Mouse (Mus musculus) kidney, embryonic 16.5 days (tissue): ENCODE measurements at regions not wholly inside any gene's neighbourhood (a gene's known extent, or its start where the extent isn't known, plus 50 kb on each side); places are given as distances from the start of the nearest gene placed in this dataset.
A peak's percentile ranks its signal among the peaks of the same experiment; 100 is the strongest.

Experiments used
- ATAC-seq: fragments of 200-750 bp; cut with Nextera tagmentation; 2 replicates; pipeline ENCODE4 v1.8.0; 2017; ENCODE audit warnings: moderate TSS enrichment; ENCODE audit not compliant: low FRiP score, low TSS enrichment
- H3K27ac ChIP-seq: fragments of 300-500 bp; sonication (generic); 2 replicates; pipeline ENCODE4 v1.5.1; 2014; ENCODE audit warnings: low read length
- H3K27me3 ChIP-seq: fragments of 300-500 bp; sonication (generic); 2 replicates; pipeline ENCODE4 v1.6.1; 2014; ENCODE audit warnings: low read length, control low read depth, mixed read lengths; ENCODE audit not compliant: insufficient read depth
- H3K36me3 ChIP-seq: fragments of 300-500 bp; sonication (generic); 2 replicates; pipeline ENCODE4 v1.6.1; 2014; ENCODE audit warnings: low read length, control low read depth, mixed read lengths; ENCODE audit not compliant: insufficient read depth
- H3K4me1 ChIP-seq: fragments of 300-500 bp; sonication (generic); 2 replicates; pipeline ENCODE4 v1.6.1; 2014; ENCODE audit warnings: low read length, control low read depth, mixed read lengths; ENCODE audit not compliant: insufficient read depth
- H3K4me2 ChIP-seq: fragments of 300-500 bp; sonication (generic); replicated peaks from 2 replicates; pipeline ENCODE4 v1.6.1; 2014; ENCODE audit warnings: low read depth, low read length
- H3K4me3 ChIP-seq: fragments of 300-500 bp; sonication (generic); 2 replicates; pipeline ENCODE4 v1.5.1; 2014; ENCODE audit warnings: mild to moderate bottlenecking, low read length
- H3K9ac ChIP-seq: fragments of 300-500 bp; sonication (generic); replicated peaks from 2 replicates; pipeline ENCODE4 v1.6.1; 2014; ENCODE audit warnings: low read length
- H3K9me3 ChIP-seq: fragments of 300-500 bp; sonication (generic); 2 replicates; pipeline ENCODE4 v1.6.1; 2016; ENCODE audit warnings: low read length, control low read depth
- WGBS: fragments of 180-500 bp; shearing (Covaris S2); extraction: QIAGEN DNeasy Blood & Tissue Kit; methylation state at CpG from one replicate; pipeline ENCODE4 v1.1.7; 2014; 5-methylcytosine and 5-hydroxymethylcytosine counted together

GRCm38 (mm10) chr13:58476033-58476830 is 73.1 kb upstream of the Hnrnpk start:
- no peak for ATAC-seq
- 41% methylated on average over 9 of the region's 9 CpGs for WGBS

DNA sequence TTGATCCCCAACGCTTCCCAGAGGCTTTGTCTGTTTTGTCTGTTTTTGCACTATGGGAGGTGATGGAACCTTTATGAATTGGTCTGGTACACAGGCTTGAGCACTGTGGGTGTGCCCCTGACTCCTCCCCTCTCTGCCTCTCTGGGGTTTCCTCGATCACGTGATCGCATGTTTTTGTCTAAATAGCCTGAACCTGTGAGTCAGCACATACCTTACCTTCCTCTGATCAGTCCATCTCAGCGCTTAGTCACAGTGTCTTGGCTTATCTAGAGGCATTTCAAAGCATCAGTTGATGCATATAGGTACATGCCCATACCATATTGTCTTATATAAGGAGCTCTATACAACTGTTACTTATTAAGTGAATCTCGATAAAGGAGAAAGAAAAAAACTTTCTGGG is 72.4 kb upstream of the Hnrnpk start:
- Histone ChIP-seq H3K27me3 (peaks cover 15% of the 10 kb centered on the region), H3K4me3 (no peak overlapping the region), H3K4me1 (no peaks in the 10 kb centered on the region), H3K9me3 (no peaks in the 10 kb centered on the region), H3K27ac (no peak overlapping the region), H3K4me2 (no peak overlapping the region), H3K9ac (no peak overlapping the region), H3K36me3 (no peaks in the 10 kb centered on the region)
- no peak for ATAC-seq
- WGBS, result 52% methylated on average over 6 of the region's 6 CpGs

More at GRCm38 (mm10) chr13:58476033-58476830, 73.1 kb upstream of the Hnrnpk start:
- no peaks in the 10 kb centered on the region for H3K4me1 ChIP-seq
- no peaks in the 10 kb centered on the region for H3K36me3 ChIP-seq
- no peak overlapping the region for H3K27ac ChIP-seq
- no peak overlapping the region for H3K4me3 ChIP-seq
- no peak overlapping the region for H3K4me2 ChIP-seq
- no peak overlapping the region for H3K9ac ChIP-seq
- H3K9me3 ChIP-seq, result no peaks in the 10 kb centered on the region
- H3K27me3 ChIP-seq, result peaks cover 15% of the 10 kb centered on the region

DNA sequence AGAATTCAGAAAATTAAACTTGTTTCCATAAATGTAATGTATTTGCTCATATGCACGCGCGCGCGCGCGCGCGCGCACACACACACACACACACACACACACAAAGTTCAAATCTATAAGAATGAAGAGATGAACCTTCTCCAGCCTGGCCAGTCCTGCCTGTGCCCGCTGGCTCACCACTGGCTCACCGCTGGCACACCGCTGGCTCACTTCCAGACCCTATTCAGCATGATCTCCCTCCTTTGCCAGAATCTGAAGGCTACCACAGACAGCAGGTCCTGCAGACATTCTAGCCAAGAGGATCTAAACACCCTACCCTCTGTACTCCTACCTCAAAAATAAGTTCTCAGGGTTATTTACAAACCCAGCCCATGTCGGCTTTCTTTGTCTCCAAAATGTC is 69.3 kb upstream of the Hnrnpk start:
- peaks cover 15% of the 10 kb centered on the region for H3K27me3 ChIP-seq
- no peaks in the 10 kb centered on the region for H3K36me3 ChIP-seq
- H3K4me1 ChIP-seq, result no peaks in the 10 kb centered on the region
- no peak overlapping the region for H3K4me3 ChIP-seq
- H3K27ac ChIP-seq, result no peak overlapping the region
- no peak overlapping the region for H3K9ac ChIP-seq
- peaks cover 5% of the 10 kb centered on the region; the same call in 1 of the 2 replicates for H3K9me3 ChIP-seq
- no peak for ATAC-seq
- 80% methylated on average over 14 of the region's 14 CpGs for WGBS
- H3K4me2 ChIP-seq, result no peak overlapping the region

DNA sequence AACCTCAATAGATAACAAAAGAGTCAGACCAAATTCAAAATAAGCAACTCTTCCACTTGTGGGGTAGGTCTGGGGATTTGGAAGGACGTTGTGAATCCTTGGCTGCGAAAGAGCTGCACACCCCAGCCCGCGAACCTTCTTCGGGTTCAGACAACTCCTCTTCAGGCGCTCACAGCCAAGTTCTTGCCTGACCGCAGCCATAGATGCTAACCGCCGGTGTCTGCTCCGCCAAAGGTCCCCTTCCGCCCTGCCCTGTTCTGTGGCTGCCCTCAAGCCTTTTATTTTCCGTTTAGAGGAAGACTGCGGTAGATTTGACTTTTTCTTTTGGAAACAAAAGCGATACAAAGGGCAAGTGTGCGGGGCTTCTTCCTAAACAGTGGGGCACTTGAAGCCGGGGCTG is 68.6 kb upstream of the Hnrnpk start:
- Histone ChIP-seq H3K4me3 (peak overlapping the region; percentile 36), H3K27me3 (peaks cover 15% of the 10 kb centered on the region), H3K36me3 (no peaks in the 10 kb centered on the region), H3K4me2 (peak overlapping the region; percentile 53), H3K9ac (peak overlapping the region; percentile 19), H3K4me1 (no peaks in the 10 kb centered on the region), H3K27ac (no peak overlapping the region), H3K9me3 (peaks cover 5% of the 10 kb centered on the region; the same call in 1 of the 2 replicates)
- ATAC-seq, result no peak
- WGBS, result 7% methylated on average over 16 of the region's 16 CpGs

DNA sequence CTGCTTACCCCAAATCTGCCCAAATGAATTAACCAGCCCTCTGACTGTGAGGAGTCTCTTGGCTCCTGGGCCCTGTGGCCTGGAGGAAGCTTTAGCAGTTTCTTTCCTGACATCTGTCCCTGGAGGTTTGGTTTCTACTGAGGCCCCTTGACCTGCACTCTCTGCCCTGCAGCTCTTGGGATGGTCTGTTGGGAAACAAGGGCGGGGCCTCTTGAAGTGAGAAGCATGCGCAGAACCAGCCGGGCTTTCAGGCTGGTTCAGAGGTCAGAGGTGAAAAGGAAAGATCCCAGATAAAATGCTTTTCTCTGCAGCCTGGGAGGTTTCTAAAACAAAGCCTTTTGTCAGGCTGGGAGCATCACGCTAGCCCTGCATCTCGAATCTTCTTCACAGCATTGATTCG is 66.6 kb upstream of the Hnrnpk start:
- Histone ChIP-seq H3K4me2 (no peak overlapping the region), H3K4me3 (no peak overlapping the region), H3K27me3 (peaks cover 15% of the 10 kb centered on the region), H3K36me3 (no peaks in the 10 kb centered on the region), H3K9ac (no peak overlapping the region), H3K27ac (no peak overlapping the region), H3K4me1 (no peaks in the 10 kb centered on the region), H3K9me3 (peaks cover 5% of the 10 kb centered on the region; the same call in 1 of the 2 replicates)
- 27% methylated on average over 6 of the region's 6 CpGs for WGBS
- ATAC-seq, result no peak

GRCm38 (mm10) chr13:58467097-58467642 is 64.0 kb upstream of the Hnrnpk start:
- H3K9ac ChIP-seq, result no peak overlapping the region
- peaks cover 8% of the 10 kb centered on the region for H3K27me3 ChIP-seq
- H3K27ac ChIP-seq, result no peak overlapping the region
- H3K4me1 ChIP-seq, result no peaks in the 10 kb centered on the region
- no peak for ATAC-seq
- H3K4me2 ChIP-seq, result no peak overlapping the region
- 87% methylated on average over 10 of the region's 10 CpGs for whole genome bisulfite sequencing
- no peak overlapping the region for H3K4me3 ChIP-seq
- peaks cover 5% of the 10 kb centered on the region; the same call in 1 of the 2 replicates for H3K9me3 ChIP-seq
- H3K36me3 ChIP-seq, result no peaks in the 10 kb centered on the region

- Histone ChIP-seq H3K9ac (no peak overlapping the region), H3K9me3 (peaks cover 5% of the 10 kb centered on the region; the same call in 1 of the 2 replicates), H3K4me2 (no peak overlapping the region), H3K27ac (no peak overlapping the region), H3K27me3 (no peaks in the 10 kb centered on the region), H3K4me3 (no peak overlapping the region), H3K4me1 (no peaks in the 10 kb centered on the region), H3K36me3 (no peaks in the 10 kb centered on the region)
- ATAC-seq, result no peak
- WGBS, result 84% methylated on average over 13 of the region's 13 CpGs
Measured at GRCm38 (mm10) chr13:58465206-58466104, 62.3 kb upstream of the Hnrnpk start.
